Mouse (Mus musculus): ENCODE data around the gene Krt8.

Gene Krt8

DNA sequence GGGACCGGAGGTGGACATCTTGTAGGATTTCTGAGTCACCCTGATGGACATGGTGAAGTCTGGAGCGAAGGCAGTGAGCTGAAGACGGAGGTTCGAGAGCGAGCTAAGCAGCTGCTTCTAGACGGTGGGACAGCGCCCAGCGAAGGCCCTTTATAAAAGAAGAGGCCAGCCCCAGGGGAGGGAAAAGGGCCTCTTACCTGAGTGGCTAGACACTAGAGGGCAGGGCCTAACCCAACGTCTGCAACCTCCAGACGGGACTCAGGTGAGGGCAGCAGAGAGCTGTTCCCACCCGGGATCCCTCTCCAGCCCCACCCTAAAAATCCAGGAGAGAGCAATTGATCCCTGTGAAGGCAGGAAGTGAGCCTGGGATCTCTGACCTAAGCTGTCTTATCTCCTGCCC is at the start of gene Krt8:
TSS of gene Krt8 (minus strand) at position 294 of the 400 bp plus-strand sequence.
- DNase-seq (ENCODE audit: low read depth, low spot score) = peak; percentile 73

DNA sequence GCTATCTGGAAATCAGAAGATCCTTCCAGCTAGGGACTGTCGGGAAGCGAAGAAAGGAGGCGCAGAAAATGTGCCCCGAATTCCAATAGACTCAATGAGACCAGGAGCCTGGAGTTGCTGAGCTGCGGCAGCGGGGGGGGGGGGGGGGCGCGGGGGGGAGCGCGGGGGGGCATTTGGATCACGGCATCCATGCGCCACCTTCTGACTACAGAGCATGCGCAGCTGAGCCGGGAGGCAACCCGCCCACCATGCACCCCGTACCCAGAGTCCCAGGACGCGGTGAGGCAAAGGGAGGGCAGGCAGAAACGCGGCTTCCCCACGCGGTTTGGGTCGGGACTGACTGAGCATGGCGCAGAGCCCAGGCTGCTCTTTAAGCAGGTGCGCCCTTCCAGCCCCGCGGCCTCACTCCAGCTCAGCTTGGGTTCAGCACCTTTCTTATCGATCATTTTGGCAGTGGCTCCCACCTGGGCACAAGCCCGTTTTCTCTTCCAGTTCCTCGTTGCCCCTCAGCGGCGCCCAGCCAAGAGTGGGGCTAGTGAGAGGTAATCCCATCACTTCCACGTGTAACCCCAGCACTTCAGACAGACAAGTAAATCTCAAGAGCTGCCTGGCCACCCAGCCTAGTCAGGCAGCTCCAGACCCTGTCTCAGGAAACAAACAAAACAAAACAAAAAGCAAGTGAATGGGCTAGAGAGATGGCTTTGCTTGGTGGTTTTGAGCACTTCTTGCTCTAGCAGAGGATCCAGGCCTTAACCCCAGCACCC is 47.8 kb upstream of the Krt8 start:
- DNase-seq (ENCODE audit: low read depth, low spot score) = peak; percentile 85

DNA sequence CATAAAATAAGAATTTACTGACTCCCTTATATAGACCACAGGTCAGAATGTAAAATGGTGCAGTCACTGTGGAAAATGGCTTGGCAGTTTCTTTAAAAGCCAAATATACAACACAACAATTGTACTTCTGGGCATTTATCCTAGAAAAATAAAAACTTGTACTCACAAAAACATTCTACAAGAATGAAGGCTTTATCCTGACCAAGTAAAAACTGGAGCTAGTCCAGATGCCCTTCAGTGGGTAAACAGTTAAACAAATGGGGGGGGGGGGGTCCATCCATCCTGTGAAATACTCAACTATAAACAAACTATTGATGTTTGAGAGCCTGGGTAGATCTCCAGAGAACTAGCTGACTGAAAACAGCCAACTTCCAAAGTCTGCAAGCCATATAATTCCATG is 45.6 kb upstream of the Krt8 start:
- DNase-seq (ENCODE audit: low read depth, low spot score) = no peak

DNA sequence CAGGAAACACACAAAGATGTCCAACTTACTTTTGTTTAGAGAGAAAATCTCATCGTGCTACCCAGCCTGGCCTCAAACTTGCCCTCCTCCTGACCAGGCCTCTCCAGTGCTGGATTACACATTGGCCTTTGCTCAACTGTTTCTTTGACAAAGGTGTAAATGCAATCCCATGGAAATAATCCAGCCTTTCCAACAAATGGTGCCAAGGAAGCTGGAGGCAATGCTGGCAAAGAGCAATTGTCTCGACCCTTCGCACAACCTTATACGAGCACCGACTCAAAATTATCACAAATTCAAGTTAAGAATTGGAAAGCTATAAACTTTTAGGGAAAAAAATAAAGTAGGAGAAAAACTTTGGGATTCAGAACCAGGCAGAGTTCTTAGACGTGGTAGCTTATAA is 43.7 kb upstream of the Krt8 start:
- no peak for DNase-seq (ENCODE audit: low read depth, low spot score)

DNA sequence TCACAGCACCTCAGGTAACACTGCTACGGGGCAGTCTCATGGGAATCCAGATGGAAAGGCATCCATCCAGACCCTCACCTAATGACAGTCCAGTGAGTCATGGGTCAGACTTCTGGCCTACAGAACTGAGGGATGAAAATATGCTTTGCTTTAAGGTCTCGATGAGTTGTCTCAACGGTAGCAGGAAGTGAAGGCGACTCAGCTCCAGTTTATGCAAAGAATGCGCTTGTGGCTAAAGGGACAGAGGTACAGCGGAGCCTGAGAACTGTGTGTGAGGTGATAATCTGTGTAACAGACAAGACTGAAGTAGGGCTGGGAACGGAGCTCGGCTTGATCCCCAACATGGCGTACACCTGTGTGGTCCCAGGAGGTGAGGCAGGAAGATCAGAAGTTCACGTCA is 41.4 kb upstream of the Krt8 start:
- DNase-seq (ENCODE audit: low read depth, low spot score) = no peak

DNA sequence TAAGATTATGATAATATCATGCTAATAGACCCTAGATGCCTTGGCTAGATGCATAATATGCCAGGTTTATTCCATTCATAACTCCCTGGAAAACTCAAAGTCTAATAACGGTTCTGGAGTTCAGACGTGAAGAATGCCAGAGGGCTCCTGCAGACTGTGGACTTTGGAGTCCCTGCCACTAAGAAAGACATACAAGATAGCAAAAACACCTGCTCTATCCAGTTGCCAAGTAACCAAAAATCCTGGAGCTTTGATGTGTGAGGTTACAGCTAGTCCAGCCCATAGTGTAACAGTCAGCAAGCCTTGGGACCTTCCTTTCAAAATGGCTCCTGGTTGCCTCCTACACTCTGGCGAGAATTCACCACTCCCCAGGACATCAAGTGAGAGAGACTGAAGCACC is 40.5 kb upstream of the Krt8 start:
- no peak for DNase-seq (ENCODE audit: low read depth, low spot score)

DNA sequence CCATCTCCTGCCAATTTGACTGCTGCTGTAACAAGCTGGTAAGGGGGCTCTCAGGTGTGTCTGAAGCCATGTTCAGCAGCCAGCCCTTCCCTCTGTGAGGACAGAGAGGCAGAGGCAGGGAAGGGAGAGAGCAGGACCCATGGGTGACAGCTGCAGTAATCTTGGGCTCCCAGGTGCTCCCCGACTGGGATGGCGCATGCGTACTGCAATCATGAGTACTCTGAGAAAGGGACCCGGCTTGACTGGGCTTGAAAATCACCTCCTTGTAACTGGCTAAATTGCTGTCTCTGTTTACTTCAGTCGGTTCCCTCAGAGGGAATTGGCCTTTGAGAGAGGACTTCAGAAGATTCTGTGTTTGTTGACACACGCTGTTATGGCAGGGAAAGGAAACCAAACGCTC is 37.7 kb upstream of the Krt8 start:
- DNase-seq (ENCODE audit: low read depth, low spot score) = no peak

DNA sequence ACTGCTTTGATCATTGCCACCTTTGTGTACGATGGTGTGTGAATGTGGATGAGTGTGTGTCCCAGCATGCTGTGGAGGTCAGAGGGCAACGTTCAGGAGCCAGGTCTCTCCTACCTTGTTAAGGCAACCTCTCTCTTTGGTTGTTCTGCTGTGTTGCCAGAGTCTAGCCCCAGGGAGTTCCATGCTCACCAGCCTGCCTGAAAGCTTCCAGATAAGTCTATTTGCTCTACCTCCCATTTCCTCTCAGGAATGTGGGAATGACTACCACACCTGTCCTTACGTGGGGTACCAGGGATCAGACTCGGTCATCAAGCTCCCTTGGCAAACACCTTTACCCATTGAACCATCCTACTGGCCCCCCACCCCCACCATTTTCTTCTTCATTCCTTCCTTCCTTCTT is 36.0 kb upstream of the Krt8 start:
- no peak for DNase-seq (ENCODE audit: low read depth, low spot score)

DNA sequence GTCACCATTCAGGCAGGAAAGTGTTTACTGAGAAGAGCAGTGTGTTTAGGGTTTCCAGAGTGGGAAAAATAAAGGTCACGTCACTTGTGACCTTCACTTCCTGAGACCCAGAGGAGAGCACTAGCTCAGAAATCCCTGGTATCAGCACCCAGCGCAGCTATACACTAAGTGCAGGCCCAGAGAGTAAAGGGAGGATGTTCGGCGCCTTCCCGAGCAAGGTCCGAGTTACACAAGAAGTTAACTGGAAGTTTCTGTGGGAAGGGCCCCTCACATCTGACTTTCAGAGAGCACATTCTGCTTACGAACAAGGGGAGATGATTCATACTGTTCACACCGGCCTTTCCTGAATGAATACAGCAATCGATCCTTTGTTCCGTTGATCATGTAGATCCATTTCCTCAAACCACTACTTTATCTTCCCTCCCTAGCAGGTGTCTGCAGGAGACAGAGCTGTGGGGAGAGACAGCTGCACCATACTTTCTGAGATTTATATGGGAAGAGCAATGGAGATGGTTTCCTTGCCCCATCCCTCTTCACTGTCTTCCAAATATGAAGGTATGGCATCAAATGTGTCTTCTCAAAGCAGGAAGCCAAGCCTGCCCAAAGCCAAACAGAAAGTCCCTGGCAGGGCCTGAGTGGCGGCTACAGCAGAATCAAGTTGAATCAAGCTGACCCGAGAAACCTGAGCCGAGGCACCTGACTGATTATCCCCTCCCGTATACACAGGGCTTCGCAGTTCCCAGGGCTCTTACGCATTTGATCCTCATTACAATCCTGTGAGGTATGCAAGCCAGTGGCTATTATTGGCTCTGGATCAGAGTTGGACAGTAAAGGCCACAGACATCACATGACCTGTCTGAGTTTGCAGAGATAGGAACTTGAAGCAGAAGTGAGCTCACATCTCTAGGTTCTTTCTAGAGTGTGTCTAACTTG is 30.1 kb upstream of the Krt8 start:
- no peak for DNase-seq (ENCODE audit: low read depth, low spot score)

DNA sequence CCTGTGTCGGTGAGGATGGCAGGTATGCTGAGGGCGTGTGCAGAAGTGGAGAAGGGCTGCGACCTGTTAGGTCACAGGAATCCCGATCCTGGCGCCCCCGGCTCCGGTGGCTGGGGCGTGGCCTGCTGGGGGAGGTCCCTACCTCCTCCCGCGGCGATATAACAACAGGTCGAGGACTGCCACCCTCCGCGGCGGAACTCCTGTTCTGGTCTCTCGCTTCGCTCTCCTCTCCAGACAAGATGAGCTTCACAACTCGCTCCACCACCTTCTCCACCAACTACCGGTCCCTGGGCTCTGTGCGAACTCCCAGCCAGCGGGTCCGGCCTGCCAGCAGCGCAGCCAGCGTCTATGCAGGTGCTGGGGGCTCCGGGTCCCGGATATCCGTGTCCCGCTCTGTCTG is 23.8 kb upstream of the Krt8 start, which contains the start of gene Krt18:
TSS of gene Krt18 (plus strand) at position 141 of the 400 bp plus-strand sequence.
- DNase-seq (ENCODE audit: low read depth, low spot score) = peak; percentile 68

DNA sequence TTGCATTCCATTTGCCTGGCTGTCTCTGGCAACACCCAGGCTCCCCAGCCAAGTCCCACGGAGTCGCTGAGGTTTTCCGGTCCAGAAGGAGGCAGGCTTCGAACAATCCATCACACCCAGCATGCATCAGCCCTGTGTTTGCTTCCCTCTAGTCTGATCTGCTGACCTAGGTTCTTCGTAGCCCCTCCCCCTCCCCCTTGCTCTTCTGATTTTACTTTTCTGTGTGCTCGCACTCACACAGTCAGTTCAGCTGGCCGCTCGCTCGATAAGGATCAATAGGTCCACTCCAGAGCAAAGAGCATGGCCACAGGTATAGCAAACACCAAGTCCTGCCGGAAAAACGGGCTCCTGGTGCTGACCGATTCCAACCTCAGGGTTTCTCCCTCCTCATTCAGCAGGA is 22.1 kb upstream of the Krt8 start:
- DNase-seq (ENCODE audit: low read depth, low spot score) = peak; percentile 26

DNA sequence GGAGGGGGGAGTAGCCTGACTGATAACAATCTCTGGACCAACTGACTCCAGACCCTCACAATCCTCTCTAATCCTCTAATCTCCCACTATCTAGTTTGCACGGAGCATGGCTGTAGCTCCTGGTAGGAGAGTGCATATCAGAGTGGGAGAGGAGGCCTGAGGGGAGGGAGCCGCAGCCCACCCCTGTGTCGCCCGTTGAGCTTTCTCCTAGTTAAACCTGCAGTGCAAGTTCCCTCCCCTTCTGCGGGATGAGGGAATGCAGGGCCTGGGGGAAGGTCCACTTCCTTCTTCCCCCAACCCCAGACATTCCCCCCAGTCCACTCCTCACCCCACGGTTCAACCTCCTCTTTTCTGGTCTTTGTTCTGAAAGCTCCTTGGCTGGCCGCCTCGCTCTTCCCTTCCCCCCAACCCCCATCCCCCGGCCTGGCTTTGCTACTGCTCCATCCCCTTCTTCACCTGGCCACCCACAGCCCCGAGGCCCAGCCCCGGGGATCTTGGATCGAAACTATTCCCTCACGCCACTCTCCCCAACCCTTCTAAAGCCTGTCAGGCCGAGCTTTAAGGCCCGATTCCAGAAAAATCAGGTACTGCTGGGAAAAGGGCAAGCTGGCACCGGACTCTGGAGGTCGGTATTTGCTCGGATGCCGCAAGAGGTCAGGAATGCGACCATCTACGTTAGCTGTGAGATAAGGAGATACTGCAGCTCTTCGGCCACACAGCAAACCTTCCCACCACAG is 21.0 kb upstream of the Krt8 start:
- peak; percentile 68 for DNase-seq (ENCODE audit: low read depth, low spot score)

DNA sequence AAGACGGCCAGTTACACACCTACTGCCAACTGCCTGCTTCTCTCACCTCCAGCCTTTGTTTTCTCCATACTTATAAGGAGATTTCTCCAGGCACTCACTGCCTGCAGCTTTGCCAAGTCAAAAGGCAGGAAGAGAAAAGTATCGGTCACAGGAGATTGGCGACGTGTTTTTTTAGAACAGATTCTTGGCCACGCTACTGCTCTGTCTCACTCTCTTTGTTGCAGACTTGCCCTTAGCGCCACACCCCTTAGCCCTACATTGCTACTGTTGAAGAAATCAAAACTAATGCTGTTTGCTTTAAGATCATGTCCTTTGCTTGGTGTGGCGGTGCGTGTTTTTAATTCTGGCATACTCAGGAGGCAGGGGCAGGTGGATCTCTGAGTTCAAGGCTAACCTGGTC is 19.6 kb upstream of the Krt8 start:
- DNase-seq (ENCODE audit: low read depth, low spot score) = no peak

DNA sequence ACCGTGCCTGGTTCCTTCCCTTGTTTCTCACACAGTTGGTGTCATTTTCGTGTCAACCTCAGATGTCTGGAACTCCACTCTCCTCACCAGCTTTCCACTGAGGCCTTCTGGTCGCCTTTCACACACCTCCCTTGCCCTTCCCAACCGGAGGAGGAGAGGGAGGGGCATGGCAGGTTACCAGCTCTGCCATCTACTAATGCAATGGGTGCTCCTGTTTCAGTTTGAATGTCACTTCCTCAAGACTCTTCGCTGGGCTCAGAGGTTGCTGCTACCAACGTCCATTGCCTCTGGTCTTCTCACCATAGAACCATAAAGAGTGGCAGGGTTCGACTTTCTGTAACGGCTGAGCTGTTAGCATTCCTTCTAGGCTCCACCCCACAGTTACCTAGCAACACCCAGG is 18.2 kb upstream of the Krt8 start:
- no peak for DNase-seq (ENCODE audit: low read depth, low spot score)

DNA sequence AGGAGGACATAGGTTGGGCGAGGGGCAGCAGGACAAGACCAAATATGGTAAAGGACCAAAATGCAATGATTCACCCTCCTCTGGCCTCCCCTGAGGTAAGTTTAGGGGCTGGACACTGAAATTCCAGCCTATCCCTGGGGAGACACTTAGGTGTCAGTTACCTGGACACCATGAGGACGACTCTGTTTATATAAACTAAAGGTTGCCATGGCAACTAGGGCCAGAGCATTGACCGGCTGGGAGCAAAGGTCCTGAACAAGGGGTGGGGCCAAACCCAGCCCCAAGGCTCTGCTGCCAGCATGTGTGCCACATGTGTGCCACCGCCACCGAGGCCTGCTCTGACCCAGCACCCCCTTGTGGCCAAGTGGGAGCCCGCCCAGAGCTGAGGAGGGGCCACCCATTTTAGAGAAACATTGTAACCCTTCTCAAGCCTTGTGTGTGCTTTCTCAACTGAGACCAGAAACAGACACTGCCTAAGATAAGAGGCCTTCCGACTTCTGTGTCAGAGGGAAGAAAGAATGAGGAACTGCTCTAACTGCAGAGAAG is 13.7 kb upstream of the Krt8 start:
- DNase-seq (ENCODE audit: low read depth, low spot score) = peak; percentile 71

DNA sequence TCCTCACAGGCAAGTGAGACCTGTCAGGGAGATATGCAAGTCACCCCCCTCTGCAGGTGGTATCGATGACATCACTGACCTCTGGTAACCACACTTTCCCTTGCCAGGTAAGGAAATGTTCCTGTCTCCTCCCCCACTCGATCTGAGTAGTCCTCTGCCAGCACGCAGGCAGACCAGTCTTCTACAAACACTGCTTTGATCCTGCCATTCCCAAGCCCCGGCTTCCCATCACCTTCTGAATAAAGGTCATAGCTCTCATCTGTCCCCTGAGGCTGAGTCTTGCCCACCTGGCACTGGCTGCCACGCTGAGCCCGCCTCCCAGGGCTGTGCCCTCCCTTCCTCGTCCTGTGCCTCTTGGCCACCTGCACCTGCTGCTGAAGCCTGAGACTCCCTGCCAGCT is 12.5 kb upstream of the Krt8 start:
- peak; percentile 24 for DNase-seq (ENCODE audit: low read depth, low spot score)

DNA sequence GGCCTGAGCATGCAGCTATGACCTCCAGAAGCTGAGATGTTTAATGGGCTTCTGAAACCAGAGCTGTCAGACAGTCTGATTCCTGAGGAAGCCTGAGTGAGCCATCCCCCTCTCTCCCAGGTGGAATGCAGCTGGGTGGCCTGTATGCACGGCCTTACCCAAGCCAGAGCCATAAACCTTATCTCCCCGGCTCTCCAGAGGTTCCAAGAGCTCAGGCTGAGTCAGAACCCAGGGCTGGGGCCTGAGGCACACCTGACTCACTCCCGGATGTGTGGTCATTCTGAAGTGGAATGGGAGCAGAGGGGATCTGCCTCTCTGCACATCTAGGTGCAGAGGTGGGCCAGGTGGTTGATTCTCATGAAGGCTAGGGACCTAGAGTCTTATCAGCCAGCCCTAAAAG is 11.8 kb upstream of the Krt8 start:
- DNase-seq (ENCODE audit: low read depth, low spot score) = no peak

DNA sequence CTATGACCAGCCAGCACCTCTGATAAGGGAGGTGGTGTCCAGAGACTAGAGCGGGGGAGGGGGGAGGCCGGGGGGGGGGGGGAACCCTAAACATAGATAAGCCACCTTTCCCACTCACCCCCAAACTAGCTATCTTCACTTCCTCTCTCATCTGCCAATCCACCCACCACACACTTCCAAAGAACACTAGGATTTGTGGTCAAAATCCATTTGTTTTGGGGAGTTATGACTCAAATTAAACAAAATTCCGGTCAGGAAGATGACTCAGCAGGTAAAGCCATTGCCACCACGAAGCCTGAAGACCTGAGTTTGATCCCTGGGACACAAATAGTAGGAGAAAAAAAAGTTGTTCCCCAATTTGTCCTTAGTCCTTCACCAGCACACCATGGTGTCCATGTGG is 10.6 kb upstream of the Krt8 start:
- no peak for DNase-seq (ENCODE audit: low read depth, low spot score)

DNA sequence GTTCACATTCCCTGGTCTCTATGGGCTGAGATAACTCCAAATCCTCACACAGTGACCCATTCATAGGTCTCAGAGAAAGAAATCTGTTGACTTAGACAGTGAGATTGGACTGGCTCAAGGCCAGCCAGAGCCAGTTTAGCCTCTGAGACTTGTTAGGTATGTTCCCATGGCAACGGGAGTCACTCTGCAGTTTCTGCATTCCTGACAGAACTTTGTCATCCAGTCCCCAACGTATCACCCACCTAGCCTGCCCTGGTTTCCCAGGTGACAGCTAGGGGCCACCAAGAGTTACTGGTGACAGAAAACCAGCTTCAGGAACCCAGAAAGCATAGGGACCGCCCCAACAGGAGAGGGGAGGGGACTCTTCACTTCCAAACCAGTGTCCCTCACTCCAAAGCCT is 9.4 kb upstream of the Krt8 start:
- DNase-seq (ENCODE audit: low read depth, low spot score) = peak; percentile 71

DNA sequence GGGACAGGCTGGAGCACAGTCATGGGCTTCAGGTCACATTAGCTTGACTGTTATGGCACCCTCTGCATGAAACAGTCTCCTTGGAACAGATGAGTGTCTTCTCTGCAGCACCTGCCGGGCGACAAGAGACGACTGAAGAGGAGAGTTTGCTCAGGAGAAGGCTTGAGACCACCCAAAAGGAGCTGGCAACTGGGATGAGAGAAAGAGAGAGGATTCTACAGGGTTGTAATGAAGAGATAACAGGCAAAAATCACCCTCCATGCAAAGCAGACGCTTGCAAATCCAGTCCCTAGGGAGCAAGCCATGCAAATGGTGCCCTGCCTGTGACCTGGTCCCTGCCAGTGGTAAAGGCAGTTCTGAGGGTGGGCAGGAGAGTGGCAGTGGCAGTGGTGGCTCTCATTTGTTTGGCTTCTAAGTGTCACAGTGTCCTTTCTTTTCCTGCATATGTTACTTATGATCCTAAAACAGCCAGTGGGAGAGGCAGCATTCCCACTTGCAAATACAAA is 8.0 kb upstream of the Krt8 start:
- no peak for DNase-seq (ENCODE audit: low read depth, low spot score)

DNA sequence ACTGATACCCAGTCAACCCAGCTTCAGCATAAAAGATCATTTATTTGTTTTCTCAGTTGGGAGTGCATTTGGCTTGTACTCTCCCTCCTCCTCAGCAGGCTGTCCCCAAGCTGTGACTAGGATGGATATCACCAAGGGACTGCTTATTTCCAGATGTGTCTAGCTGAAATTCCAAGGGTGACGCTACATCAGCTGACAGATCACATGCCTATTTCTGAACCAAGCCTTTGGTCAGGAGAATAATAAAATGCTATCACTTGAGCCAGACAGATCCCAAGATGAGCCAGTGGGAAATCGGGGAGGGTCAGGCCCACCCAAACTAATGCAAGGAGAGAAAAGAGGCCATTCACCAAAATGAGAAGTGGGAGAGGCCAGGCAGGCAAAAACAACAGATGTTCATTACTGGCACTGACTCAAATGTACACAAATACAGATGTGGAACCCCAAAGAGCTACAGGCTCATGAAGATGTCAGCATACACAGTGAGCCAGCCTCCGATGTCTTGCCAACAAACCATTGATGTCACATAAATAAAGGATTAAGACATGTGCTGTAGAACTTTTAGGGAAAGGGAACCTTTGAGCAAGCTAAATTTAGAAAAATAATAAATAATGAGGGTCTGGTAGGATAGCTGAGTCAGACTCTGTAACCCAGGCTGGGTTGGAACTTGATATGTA is 6.4 kb upstream of the Krt8 start:
- no peak for DNase-seq (ENCODE audit: low read depth, low spot score)
